Comparison of ENCODE assay signal across 8 mouse cellular contexts in genomic region chr10:80264341-80265148, GRCm38 (mm10). TPM values are rescaled to one million over a fixed set of nuclear protein-coding genes. Genes with fewer than 3 reads are reported as not detected.
DNase-seq lines count a peak whose midpoint lies in the region; ATAC-seq and TF ChIP-seq lines count a peak whose summit lies in the region.

No protein-coding gene starts in this region.

- H3K36me3 ChIP-seq in hindbrain, embryonic 13.5 days, result peaks cover 14% of the 10 kb centered on the region; the same call in 1 of the 2 replicates

- peak overlapping the region; percentile 80 for H3K27ac ChIP-seq in hindbrain, embryonic 13.5 days

- H3K4me1 ChIP-seq in hindbrain, embryonic 13.5 days (replicated peaks), result peaks cover 68% of the 10 kb centered on the region

- CTCF ChIA-PET in Patski (lab: Charles Lee), result no interaction called here

- H3K4me3 ChIP-seq in hindbrain, embryonic 13.5 days, result peak overlapping the region; percentile 72

- no peak for ATAC-seq in Patski
- ATAC-seq in hindbrain, embryonic 13.5 days (ENCODE audit: low FRiP score), result peak; percentile 79

- peak overlapping the region; percentile 91 for H3K9ac ChIP-seq in hindbrain, embryonic 13.5 days

- in situ Hi-C loops in Patski (cut with MboI; ENCODE audit: low pct_unique_long_range_greater_than_20kb), result no loop called here

- H3K9me3 ChIP-seq in hindbrain, embryonic 13.5 days, result no peaks in the 10 kb centered on the region

- TF ChIP-seq CTCF in Patski (IDR thresholded peaks at IDR 0.05), result no peak

- H3K27me3 ChIP-seq in Patski, result no peaks in the 10 kb centered on the region
- no peaks in the 10 kb centered on the region for H3K27me3 ChIP-seq in hindbrain, embryonic 13.5 days

- POLR2A ChIA-PET in Patski (lab: Charles Lee), result interaction anchor here (1.0 to 1.5 kb wide), 2 partner anchors 9 to 11 kb away, joined by 4 read pairs; no protein-coding TSS in a partner anchor

- 2% methylated on average over 77 of the region's 81 CpGs for WGBS in hindbrain, embryonic 13.5 days

- DNase-seq in Patski (ENCODE audit: low read depth, low spot score), result peak; percentile 86
- peak; percentile 99 to 100 for DNase-seq in cerebellum, postnatal 14 days
- DNase-seq in frontal cortex, postnatal 14 days (ENCODE audit: low spot score in 2 of 2), result peak; percentile 98 to 99
- peak; percentile 95 to 96 for DNase-seq in layer of hippocampus, postnatal 25 days (ENCODE audit: extremely low spot score in 1 of 2, low spot score in 1 of 2)
- DNase-seq in lung, postnatal 25 days (ENCODE audit: low spot score), result peak; percentile 99
- peak; percentile 99 for DNase-seq in retina, embryonic 14.5 days (ENCODE audit: low spot score)
- DNase-seq in thymus, postnatal 4 days, result peak; percentile 100

- peak overlapping the region; percentile 79 for H3K4me2 ChIP-seq in hindbrain, embryonic 13.5 days

RNA-seq across cellular contexts. Expression of gene Dazap1, which starts 3.3 kb away (rescaled TPM):
- polyA plus RNA-seq in Patski (2021), result 157 TPM
- polyA plus RNA-seq in hindbrain, embryonic 13.5 days (2015; fragmentation: Nextera tagmentation; extraction: Ambion mirVana), result 61.6 and 66.2 TPM in 2 replicates
- 10 to 100 TPM; 76.8 to 91.2 TPM for total RNA-seq in layer of hippocampus, postnatal 25 days (2021)

RNA-seq across cellular contexts. Expression of gene Gamt, which starts 3.7 kb away (rescaled TPM):
- polyA plus RNA-seq in Patski (2021), result 8.2 TPM
- polyA plus RNA-seq in hindbrain, embryonic 13.5 days (2015; fragmentation: Nextera tagmentation; extraction: Ambion mirVana), result 22.3 and 24.9 TPM in 2 replicates
- 10 to 100 TPM; 43.1 to 54.7 TPM for total RNA-seq in layer of hippocampus, postnatal 25 days (2021)

RNA-seq across cellular contexts. Expression of gene Ndufs7, which starts 15.6 kb away (rescaled TPM):
- 182 TPM for polyA plus RNA-seq in Patski (2021)
- polyA plus RNA-seq in hindbrain, embryonic 13.5 days (2015; fragmentation: Nextera tagmentation; extraction: Ambion mirVana), result 253 and 263 TPM in 2 replicates
- 100 to 1,000 TPM; 196 to 223 TPM for total RNA-seq in layer of hippocampus, postnatal 25 days (2021)

RNA-seq across cellular contexts. Expression of gene Rps15, which starts 27.7 kb away (rescaled TPM):
- polyA plus RNA-seq in Patski (2021), result 1,353 TPM
- polyA plus RNA-seq in hindbrain, embryonic 13.5 days (2015; fragmentation: Nextera tagmentation; extraction: Ambion mirVana), result 583 and 598 TPM in 2 replicates
- total RNA-seq in layer of hippocampus, postnatal 25 days (2021), result 100 to 1,000 TPM; 790 to 900 TPM

RNA-seq across cellular contexts. Expression of gene Apc2, which starts 31.2 kb away (rescaled TPM):
- polyA plus RNA-seq in Patski (2021), result 0.14 TPM
- polyA plus RNA-seq in hindbrain, embryonic 13.5 days (2015; fragmentation: Nextera tagmentation; extraction: Ambion mirVana), result 182 and 183 TPM in 2 replicates
- total RNA-seq in layer of hippocampus, postnatal 25 days (2021), result 100 to 1,000 TPM; 101 to 115 TPM
